Mouse (Mus musculus) embryonic facial prominence, embryonic 11.5 days (tissue): Measurements from ENCODE around the gene Sos2. TPM values are rescaled to one million over a fixed set of nuclear protein-coding genes. Genes with fewer than 3 reads are reported as not detected.
A peak's percentile ranks its signal among the peaks of the same experiment; 100 is the strongest.

Experiments
- ATAC-seq: fragments of 200-750 bp; cut with Nextera tagmentation; replicated peaks from 2 replicates; pipeline ENCODE4 v1.8.0; 2017; ENCODE audit warnings: low read depth; ENCODE audit not compliant: insufficient number of reproducible peaks, low FRiP score, low TSS enrichment
- DNase-seq: peaks from one replicate; pipeline ENCODE4 v3.0.0-alpha.2; 2015; ENCODE audit warnings: low spot score
- H3K27ac ChIP-seq: fragments of 300-500 bp; sonication (generic); replicated peaks from 2 replicates; pipeline ENCODE4 v1.5.1; 2014; ENCODE audit warnings: mild to moderate bottlenecking, low read depth, low read length, control low read depth
- H3K27me3 ChIP-seq: fragments of 300-500 bp; sonication (generic); 2 replicates; pipeline ENCODE4 v1.6.1; 2014; ENCODE audit warnings: mild to moderate bottlenecking, low read length, moderate library complexity, mixed read lengths; ENCODE audit not compliant: control insufficient read depth, insufficient read depth
- H3K36me3 ChIP-seq: fragments of 300-500 bp; sonication (generic); replicated peaks from 2 replicates; pipeline ENCODE4 v1.6.1; 2014; ENCODE audit warnings: low read depth, mild to moderate bottlenecking, low read length, moderate library complexity, mixed read lengths; ENCODE audit not compliant: control insufficient read depth, insufficient read depth
- H3K4me1 ChIP-seq: fragments of 300-500 bp; sonication (generic); 2 replicates; pipeline ENCODE4 v1.6.1; 2014; ENCODE audit warnings: low read length, mixed read lengths; ENCODE audit not compliant: control insufficient read depth, insufficient read depth
- H3K4me2 ChIP-seq: fragments of 300-500 bp; sonication (generic); 2 replicates; pipeline ENCODE4 v1.6.1; 2014; ENCODE audit warnings: low read depth, mild to moderate bottlenecking, control low read depth, low read length, moderate library complexity
- H3K4me3 ChIP-seq: fragments of 300-500 bp; sonication (generic); 2 replicates; pipeline ENCODE4 v1.5.1; 2014; ENCODE audit warnings: low read depth, low read length, control low read depth
- H3K9ac ChIP-seq: fragments of 300-500 bp; sonication (generic); replicated peaks from 2 replicates; pipeline ENCODE4 v1.6.1; 2014; ENCODE audit warnings: mild to moderate bottlenecking, control low read depth, low read length
- H3K9me3 ChIP-seq: fragments of 300-500 bp; sonication (generic); replicated peaks from 2 replicates; pipeline ENCODE4 v1.6.1; 2016; ENCODE audit warnings: mild to moderate bottlenecking, low read length, inconsistent platforms, mixed read lengths; ENCODE audit not compliant: control insufficient read depth
- WGBS: fragments of 180-500 bp; shearing (Covaris S2); extraction: QIAGEN DNeasy Blood & Tissue Kit; methylation state at CpG from one replicate; pipeline ENCODE4 v1.1.7; 2014; 5-methylcytosine and 5-hydroxymethylcytosine counted together
- polyA plus RNA-seq: library from polyadenylated mRNA; unstranded; fragments of >200 nt; fragmentation: Nextera tagmentation; extraction: Ambion mirVana; gene quantifications from 2 replicates; pipeline ENCODE4 v1.2.1, GENCODE M21; 2014

Sos2 gene
- polyA plus RNA-seq, 1 experiment from 2014 or later: 13.1 TPM

GRCm38 (mm10) chr12:69682788-69683419 lies 1.3 kb upstream of the Sos2 start:
- no peak overlapping the region for H3K27ac ChIP-seq
- H3K4me3 ChIP-seq: no peak overlapping the region; the same call in 1 of the 2 replicates
- no peak overlapping the region; the same call in 1 of the 2 replicates for H3K4me2 ChIP-seq
- no peaks in the 10 kb centered on the region for H3K27me3 ChIP-seq
- no peak for ATAC-seq
- no peaks in the 10 kb centered on the region for H3K36me3 ChIP-seq
- WGBS: 46% methylated on average over 14 of the region's 14 CpGs
- H3K9me3 ChIP-seq: no peaks in the 10 kb centered on the region
- H3K4me1 ChIP-seq: no peaks in the 10 kb centered on the region
- no peak overlapping the region for H3K9ac ChIP-seq
- peak; percentile 27 for DNase-seq

- under 1% methylated on average over 36 of the region's 54 CpGs for WGBS
- Histone ChIP-seq H3K4me3 (peak overlapping the region; percentile 94), H3K27me3 (no peaks in the 10 kb centered on the region), H3K4me2 (peak overlapping the region; percentile 71), H3K36me3 (no peaks in the 10 kb centered on the region), H3K27ac (peak overlapping the region; percentile 91), H3K9ac (peak overlapping the region; percentile 98), H3K4me1 (no peaks in the 10 kb centered on the region), H3K9me3 (no peaks in the 10 kb centered on the region)
- DNase-seq (peak; percentile 88), ATAC-seq (peak; percentile 88)
Measured at GRCm38 (mm10) chr12:69682065-69682787, 574 bp upstream of the Sos2 start.

GRCm38 (mm10) chr12:69680635-69681565 lies 752 bp downstream of the Sos2 start:
- Histone ChIP-seq H3K4me2 (peak overlapping the region; percentile 71), H3K9ac (peak overlapping the region; percentile 98), H3K4me3 (peak overlapping the region; percentile 94), H3K36me3 (no peaks in the 10 kb centered on the region), H3K27ac (peak overlapping the region; percentile 91), H3K27me3 (no peaks in the 10 kb centered on the region), H3K4me1 (no peaks in the 10 kb centered on the region), H3K9me3 (no peaks in the 10 kb centered on the region)
- ATAC-seq (no peak), DNase-seq (peak; percentile 55)
- 1% methylated on average over 51 of the region's 56 CpGs for WGBS

- H3K36me3 ChIP-seq: no peaks in the 10 kb centered on the region
- DNase-seq: no peak
Measured at GRCm38 (mm10) chr12:69676157-69676556, 5.5 kb downstream of the Sos2 start.

GRCm38 (mm10) chr12:69674576-69675537 lies 6.8 kb downstream of the Sos2 start:
- no peaks in the 10 kb centered on the region for H3K36me3 ChIP-seq
- no peak overlapping the region for H3K9ac ChIP-seq
- DNase-seq (no peak), ATAC-seq (no peak)
- no peaks in the 10 kb centered on the region for H3K9me3 ChIP-seq
- no peak overlapping the region for H3K4me2 ChIP-seq
- no peak overlapping the region for H3K27ac ChIP-seq
- WGBS: 83% methylated on average over 10 of the region's 10 CpGs
- H3K4me3 ChIP-seq: no peak overlapping the region
- no peaks in the 10 kb centered on the region for H3K27me3 ChIP-seq
- H3K4me1 ChIP-seq: no peaks in the 10 kb centered on the region

More at GRCm38 (mm10) chr12:69676157-69676556, 5.5 kb downstream of the Sos2 start:
- H3K27ac ChIP-seq: no peak overlapping the region
- H3K9me3 ChIP-seq: no peaks in the 10 kb centered on the region
- H3K4me3 ChIP-seq: no peak overlapping the region
- H3K4me2 ChIP-seq: no peak overlapping the region
- H3K9ac ChIP-seq: no peak overlapping the region
- H3K27me3 ChIP-seq: no peaks in the 10 kb centered on the region
- H3K4me1 ChIP-seq: no peaks in the 10 kb centered on the region
- no peak for ATAC-seq
- 89% methylated on average over 4 of the region's 4 CpGs for WGBS

GRCm38 (mm10) chr12:69674176-69674575 lies 7.5 kb downstream of the Sos2 start:
- H3K36me3 ChIP-seq: no peaks in the 10 kb centered on the region
- DNase-seq (no peak), ATAC-seq (no peak)
- no peak overlapping the region for H3K27ac ChIP-seq
- no peak overlapping the region for H3K4me2 ChIP-seq
- WGBS: 83% methylated on average over 1 of the region's 1 CpGs
- no peaks in the 10 kb centered on the region for H3K27me3 ChIP-seq
- H3K9ac ChIP-seq: no peak overlapping the region
- H3K4me1 ChIP-seq: no peaks in the 10 kb centered on the region
- H3K4me3 ChIP-seq: no peak overlapping the region
- no peaks in the 10 kb centered on the region for H3K9me3 ChIP-seq

- Histone ChIP-seq H3K9me3 (no peaks in the 10 kb centered on the region), H3K4me2 (no peak overlapping the region), H3K36me3 (no peaks in the 10 kb centered on the region), H3K27ac (no peak overlapping the region), H3K4me1 (no peaks in the 10 kb centered on the region), H3K27me3 (no peaks in the 10 kb centered on the region), H3K9ac (no peak overlapping the region), H3K4me3 (no peak overlapping the region)
- no peak for ATAC-seq
- 96% methylated on average over 5 of the region's 5 CpGs for WGBS
- no peak for DNase-seq
Measured at GRCm38 (mm10) chr12:69666721-69667120, 14.9 kb downstream of the Sos2 start.
